Mouse (Mus musculus): ENCODE data around the gene Zfp668. TPM values are rescaled to one million over a fixed set of nuclear protein-coding genes. Genes with fewer than 3 reads are reported as not detected.
A peak's percentile ranks its signal among the peaks of the same experiment; 100 is the strongest.

Gene Zfp668
- total RNA-seq, 1 experiment from 2014 or later: 7.0 TPM

GRCm38 (mm10) chr7:127820836-127821509 lies 55.7 kb downstream of the Zfp668 start:
- no peak; a peak in 1 of 4 replicates for ATAC-seq (replicated peaks in 1 of 2; ENCODE audit: insufficient read depth in 1 of 2, low FRiP score in 2 of 2, low TSS enrichment in 1 of 2, low read depth in 1 of 2, poor library complexity in 2 of 2, severe bottlenecking in 2 of 2)

- no peak for ATAC-seq (replicated peaks in 1 of 2; ENCODE audit: insufficient read depth in 1 of 2, low FRiP score in 2 of 2, low TSS enrichment in 1 of 2, low read depth in 1 of 2, poor library complexity in 2 of 2, severe bottlenecking in 2 of 2)
Measured at GRCm38 (mm10) chr7:127817776-127818175, 58.9 kb downstream of the Zfp668 start.

- ATAC-seq (replicated peaks in 1 of 2; ENCODE audit: insufficient read depth in 1 of 2, low FRiP score in 2 of 2, low TSS enrichment in 1 of 2, low read depth in 1 of 2, poor library complexity in 2 of 2, severe bottlenecking in 2 of 2): no peak
Measured at GRCm38 (mm10) chr7:127817053-127817452, 59.6 kb downstream of the Zfp668 start.

GRCm38 (mm10) chr7:127815954-127816821 lies 60.4 kb downstream of the Zfp668 start:
- peak; percentile 68 to 83 for ATAC-seq (replicated peaks in 1 of 2; ENCODE audit: insufficient read depth in 1 of 2, low FRiP score in 2 of 2, low TSS enrichment in 1 of 2, low read depth in 1 of 2, poor library complexity in 2 of 2, severe bottlenecking in 2 of 2)

GRCm38 (mm10) chr7:127815116-127815665 lies 61.4 kb downstream of the Zfp668 start:
- no peak for ATAC-seq (replicated peaks in 1 of 2; ENCODE audit: insufficient read depth in 1 of 2, low FRiP score in 2 of 2, low TSS enrichment in 1 of 2, low read depth in 1 of 2, poor library complexity in 2 of 2, severe bottlenecking in 2 of 2)

- ATAC-seq (replicated peaks in 1 of 2; ENCODE audit: insufficient read depth in 1 of 2, low FRiP score in 2 of 2, low TSS enrichment in 1 of 2, low read depth in 1 of 2, poor library complexity in 2 of 2, severe bottlenecking in 2 of 2): no peak
Measured at GRCm38 (mm10) chr7:127814241-127814921, 62.2 kb downstream of the Zfp668 start.

- ATAC-seq (replicated peaks in 1 of 2; ENCODE audit: insufficient read depth in 1 of 2, low FRiP score in 2 of 2, low TSS enrichment in 1 of 2, low read depth in 1 of 2, poor library complexity in 2 of 2, severe bottlenecking in 2 of 2): no peak
Measured at GRCm38 (mm10) chr7:127813821-127814220, 62.8 kb downstream of the Zfp668 start.

Other genes starting within 250 kb of the Zfp668 start
- 60.5 and 72.0 TPM in 2 replicates for gene Bcl7c, start 167.9 kb downstream of the Zfp668 start, total RNA-seq (2017)
- gene Ctf1, start 164.1 kb downstream of the Zfp668 start, total RNA-seq (2017): 1.3 and 7.7 TPM in 2 replicates
- gene Ctf2, start 144.7 kb downstream of the Zfp668 start, total RNA-seq (2017): not detected in 2 replicates
- 15.1 and 18.5 TPM in 2 replicates for gene Fbxl19, start 132.3 kb downstream of the Zfp668 start, total RNA-seq (2017)
- gene Orai3, start 107.0 kb downstream of the Zfp668 start, total RNA-seq (2017): 25.3 and 34.4 TPM in 2 replicates
- gene Setd1a, start 100.2 kb downstream of the Zfp668 start, total RNA-seq (2017): 12.4 and 15.2 TPM in 2 replicates
- gene Gm49388, start 91.2 kb downstream of the Zfp668 start, total RNA-seq (2017): not detected in 2 replicates
- 30.2 and 35.6 TPM in 2 replicates for gene Hsd3b7, start 76.2 kb downstream of the Zfp668 start, total RNA-seq (2017)
- gene Stx4a, start 52.5 kb downstream of the Zfp668 start, total RNA-seq (2017): 47.1 and 82.4 TPM in 2 replicates
- 0.40 and 1.6 TPM in 2 replicates for gene Stx1b, start 52.3 kb downstream of the Zfp668 start, total RNA-seq (2017)
- 44.5 and 50.2 TPM in 2 replicates for gene Zfp646, start 607 bp downstream of the Zfp668 start, total RNA-seq (2017)
- gene Prss53, start 14.1 kb upstream of the Zfp668 start, total RNA-seq (2017): 0.94 TPM in 1 of 2 replicates, not detected in the other
- gene Gm21974, start 18.6 kb upstream of the Zfp668 start, total RNA-seq (2017): not detected in 2 replicates
- 31.1 and 40.5 TPM in 2 replicates for gene Vkorc1, start 18.8 kb upstream of the Zfp668 start, total RNA-seq (2017)
- 37.4 and 44.7 TPM in 2 replicates for gene Bckdk, start 27.3 kb upstream of the Zfp668 start, total RNA-seq (2017)
- gene Kat8, start 35.7 kb upstream of the Zfp668 start, total RNA-seq (2017): 42.5 and 48.2 TPM in 2 replicates
- gene Prss8, start 53.3 kb upstream of the Zfp668 start, total RNA-seq (2017): not detected in 2 replicates
- gene Prss36, start 69.9 kb upstream of the Zfp668 start, total RNA-seq (2017): 1.2 and 2.3 TPM in 2 replicates
- gene Fus, start 90.6 kb upstream of the Zfp668 start, total RNA-seq (2017): 98.3 and 114 TPM in 2 replicates
- 16.9 and 21.1 TPM in 2 replicates for gene Pycard, start 117.0 kb upstream of the Zfp668 start, total RNA-seq (2017)
- gene Trim72, start 127.1 kb upstream of the Zfp668 start, total RNA-seq (2017): not detected in 2 replicates
- 29.7 and 53.4 TPM in 2 replicates for gene Itgam, start 185.8 kb upstream of the Zfp668 start, total RNA-seq (2017)
- gene Gm49368, start 185.9 kb upstream of the Zfp668 start, total RNA-seq (2017): 0.56 TPM in 1 of 2 replicates, not detected in the other

All from hematopoietic stem cell, adult 5-6 weeks (primary cell).